Mouse (Mus musculus): ENCODE measurements around the gene Suz12. TPM values are rescaled to one million over a fixed set of nuclear protein-coding genes. Genes with fewer than 3 reads are reported as not detected.

Suz12 gene
- total RNA-seq, 4 experiments from 2014 or later = 34.4 to 48.9 (median 44.7) TPM

- DNase-seq (ENCODE audit: low spot score in 2 of 2) = no peak
Measured at GRCm38 (mm10) chr11:80072365-80072764, 79.5 kb downstream of the Suz12 start.

- DNase-seq (ENCODE audit: low spot score in 2 of 2) = no peak
Measured at GRCm38 (mm10) chr11:80075608-80076277, 82.8 kb downstream of the Suz12 start.

GRCm38 (mm10) chr11:80077784-80078545 lies 85.1 kb downstream of the Suz12 start:
- DNase-seq (ENCODE audit: low spot score in 2 of 2) = no peak

- DNase-seq (ENCODE audit: low spot score in 2 of 2) = no peak
Measured at GRCm38 (mm10) chr11:80078831-80079230, 85.9 kb downstream of the Suz12 start.

- DNase-seq (ENCODE audit: low spot score in 2 of 2) = no peak
Measured at GRCm38 (mm10) chr11:80079751-80080150, 86.8 kb downstream of the Suz12 start.

- no peak for DNase-seq (ENCODE audit: low spot score in 2 of 2)
Measured at GRCm38 (mm10) chr11:80080381-80080825, 87.5 kb downstream of the Suz12 start.

- DNase-seq (ENCODE audit: low spot score in 2 of 2) = peak; percentile 68 to 87
Measured at GRCm38 (mm10) chr11:80080826-80081728, 88.2 kb downstream of the Suz12 start, which contains the start of gene Crlf3. Gene Crlf3 (minus strand): TSS chr11:80080991.

- DNase-seq (ENCODE audit: low spot score in 2 of 2) = no peak
Measured at GRCm38 (mm10) chr11:80081786-80082319, 88.9 kb downstream of the Suz12 start.

Other genes with a start within 250 kb of the Suz12 start
- 10 to 100 TPM; 25.3 to 31.4 (median 28.2) TPM for gene Utp6, start 30.7 kb upstream of the Suz12 start, total RNA-seq (2022)
- 10 to 100 TPM; 16.1 to 23.6 (median 21.1) TPM for gene Crlf3, start 87.9 kb downstream of the Suz12 start, total RNA-seq (2022)
- gene Atad5, start 96.3 kb downstream of the Suz12 start, total RNA-seq (2022) = 1 to 10 TPM; 3.4 to 4.9 (median 3.6) TPM
- gene Tefm, start 149.1 kb downstream of the Suz12 start, total RNA-seq (2022) = 10 to 100 TPM in 3 of 4 experiments, 1 to 10 TPM in 1; 7.5 to 14.8 (median 10.9) TPM
- gene Adap2, start 161.0 kb downstream of the Suz12 start, total RNA-seq (2022) = 10 to 100 TPM in 2 of 4 experiments, 1 to 10 TPM in 2; 6.9 to 12.6 (median 9.4) TPM
- 1 to 10 TPM; 2.8 to 5.7 (median 4.6) TPM for gene Rnf135, start 190.7 kb downstream of the Suz12 start, total RNA-seq (2022)
- 10 to 100 TPM; 60.6 to 69.5 (median 63.4) TPM for gene Rhot1, start 215.9 kb downstream of the Suz12 start, total RNA-seq (2022)